Mouse (Mus musculus): ENCODE data around the gene Sycn. TPM values are rescaled to one million over a fixed set of nuclear protein-coding genes. Genes with fewer than 3 reads are reported as not detected.

Gene Sycn
- polyA plus RNA-seq (2012; ENCODE audit: low replicate concordance): 1.4 TPM in 1 of 2 replicates, not detected in the other

DNA sequence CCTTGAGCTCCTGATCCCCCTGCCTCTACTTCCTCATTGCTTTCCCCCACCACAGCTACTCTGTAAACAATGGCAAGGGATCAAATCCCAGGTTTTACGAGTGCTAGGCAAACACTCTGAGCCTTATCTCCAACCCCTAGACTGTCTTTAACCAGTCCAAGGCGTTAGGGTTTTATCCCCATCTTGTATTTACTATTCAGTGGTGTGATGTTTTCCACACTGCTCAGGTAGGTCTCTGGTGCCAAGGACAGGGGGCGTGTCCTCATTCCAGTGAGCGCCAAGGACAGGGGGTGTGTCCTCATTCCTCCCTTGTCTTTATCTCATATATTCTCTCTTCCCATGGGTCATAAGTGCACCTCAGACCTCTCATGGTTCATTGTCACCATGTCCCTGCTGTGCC, at the start of gene Sycn:
Gene Sycn, plus strand, starts transcription at position 360 of the 400 bp plus-strand sequence.

DNA sequence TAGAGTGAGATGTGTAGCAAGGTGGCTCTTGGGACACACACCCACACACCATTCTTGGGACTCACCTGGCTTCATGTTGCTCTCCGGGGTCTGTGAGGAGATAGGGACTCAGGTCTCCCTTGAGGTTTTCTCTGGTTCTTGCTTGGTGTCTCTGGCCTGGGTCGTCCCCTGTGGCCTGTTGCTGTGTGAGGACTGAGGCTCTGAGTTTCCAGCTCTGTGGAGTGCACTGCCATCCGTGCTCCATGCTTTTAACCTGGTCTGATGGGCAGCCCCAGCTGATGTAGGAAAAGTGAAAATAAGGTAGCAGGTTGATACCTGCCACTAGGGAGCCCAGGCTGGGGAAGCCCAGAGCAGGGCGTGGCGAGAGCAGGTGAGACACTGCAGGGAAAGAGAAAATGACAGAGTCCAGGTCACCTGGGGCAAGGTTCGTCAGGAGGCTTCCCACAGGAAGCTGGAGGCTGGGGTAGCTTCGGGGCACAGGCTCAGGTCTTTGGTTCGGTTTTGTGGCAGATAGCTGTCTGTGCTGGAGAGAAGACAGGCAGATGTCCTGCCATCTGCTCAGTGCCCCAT, 30.2 kb upstream of the Sycn start, which contains the start of gene Ifnl2:
Gene Ifnl2, minus strand, starts transcription at position 51 of the 570 bp plus-strand sequence.

DNA sequence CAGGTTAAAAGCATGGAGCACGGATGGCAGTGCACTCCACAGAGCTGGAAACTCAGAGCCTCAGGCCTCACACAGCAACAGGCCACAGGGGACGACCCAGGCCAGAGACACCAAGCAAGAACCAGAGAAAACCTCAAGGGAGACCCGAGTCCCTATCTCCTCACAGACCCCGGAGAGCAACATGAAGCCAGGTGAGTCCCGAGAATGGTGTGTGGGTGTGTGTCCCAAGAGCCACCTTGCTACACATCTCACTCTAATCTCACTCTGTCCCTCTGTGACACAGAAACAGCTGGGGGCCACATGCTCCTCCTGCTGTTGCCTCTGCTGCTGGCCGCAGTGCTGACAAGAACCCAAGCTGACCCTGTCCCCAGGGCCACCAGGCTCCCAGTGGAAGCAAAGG, 18.1 kb upstream of the Sycn start, which contains the start of gene Ifnl3:
Gene Ifnl3, plus strand, starts transcription at position 301 of the 400 bp plus-strand sequence.

DNA sequence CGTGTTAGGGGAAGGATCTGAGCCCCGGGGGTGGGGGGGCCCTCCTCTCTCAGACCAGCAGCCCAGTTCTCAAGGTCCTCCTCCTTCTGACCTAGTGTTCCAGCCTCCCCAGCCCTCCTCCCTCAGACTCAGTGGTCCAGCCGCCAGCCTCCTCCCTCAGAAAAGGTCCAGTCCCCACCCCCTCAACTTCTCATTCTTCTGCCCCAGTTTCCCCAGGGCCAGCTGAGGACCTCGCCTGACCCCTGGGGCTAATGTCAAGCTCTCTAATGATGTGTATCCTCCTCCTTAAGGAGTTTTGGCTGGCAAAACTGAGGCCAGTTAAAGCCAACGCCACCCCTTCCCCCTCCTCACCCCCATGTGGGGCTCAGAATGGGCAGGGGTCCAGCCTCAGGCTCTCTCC, 6.5 kb downstream of the Sycn start, which contains the start of gene Nccrp1:
Gene Nccrp1, minus strand, starts transcription at position 101 of the 400 bp plus-strand sequence.

Other genes with a start within 250 kb of the Sycn start
- gene Selenov, start 249.7 kb upstream of the Sycn start, polyA plus RNA-seq (2012; ENCODE audit: low replicate concordance): not detected in 2 replicates
- not detected in 2 replicates for gene Dll3, start 238.6 kb upstream of the Sycn start, polyA plus RNA-seq (2012; ENCODE audit: low replicate concordance)
- 54.8 and 107 TPM in 2 replicates for gene Timm50, start 228.8 kb upstream of the Sycn start, polyA plus RNA-seq (2012; ENCODE audit: low replicate concordance)
- gene Supt5, start 202.1 kb upstream of the Sycn start, polyA plus RNA-seq (2012; ENCODE audit: low replicate concordance): 77.8 and 140 TPM in 2 replicates
- 312 and 2,158 TPM in 2 replicates for gene Rps16, start 190.2 kb upstream of the Sycn start, polyA plus RNA-seq (2012; ENCODE audit: low replicate concordance)
- 115 and 200 TPM in 2 replicates for gene Plekhg2, start 168.3 kb upstream of the Sycn start, polyA plus RNA-seq (2012; ENCODE audit: low replicate concordance)
- 449 and 1,114 TPM in 2 replicates for gene Zfp36, start 160.6 kb upstream of the Sycn start, polyA plus RNA-seq (2012; ENCODE audit: low replicate concordance)
- 8.5 and 10.2 TPM in 2 replicates for gene Med29, start 148.2 kb upstream of the Sycn start, polyA plus RNA-seq (2012; ENCODE audit: low replicate concordance)
- 122 and 137 TPM in 2 replicates for gene Paf1, start 147.9 kb upstream of the Sycn start, polyA plus RNA-seq (2012; ENCODE audit: low replicate concordance)
- gene Gmfg, start 103.4 kb upstream of the Sycn start, polyA plus RNA-seq (2012; ENCODE audit: low replicate concordance): 16.0 and 30.0 TPM in 2 replicates
- gene Lrfn1, start 88.9 kb upstream of the Sycn start, polyA plus RNA-seq (2012; ENCODE audit: low replicate concordance): 3.2 and 10.3 TPM in 2 replicates
- not detected in 2 replicates for gene Ifnl2, start 30.4 kb upstream of the Sycn start, polyA plus RNA-seq (2012; ENCODE audit: low replicate concordance)
- not detected in 2 replicates for gene Ifnl3, start 18.0 kb upstream of the Sycn start, polyA plus RNA-seq (2012; ENCODE audit: low replicate concordance)
- 1.1 and 2.7 TPM in 2 replicates for gene Nccrp1, start 6.4 kb downstream of the Sycn start, polyA plus RNA-seq (2012; ENCODE audit: low replicate concordance)
- gene Samd4b, start 57.3 kb downstream of the Sycn start, polyA plus RNA-seq (2012; ENCODE audit: low replicate concordance): 102 and 209 TPM in 2 replicates
- gene Pak4, start 57.3 kb downstream of the Sycn start, polyA plus RNA-seq (2012; ENCODE audit: low replicate concordance): 31.7 and 62.2 TPM in 2 replicates
- gene Acp7, start 90.4 kb downstream of the Sycn start, polyA plus RNA-seq (2012; ENCODE audit: low replicate concordance): not detected in 2 replicates
- gene Fbxo27, start 152.0 kb downstream of the Sycn start, polyA plus RNA-seq (2012; ENCODE audit: low replicate concordance): 1.7 and 3.7 TPM in 2 replicates
- gene Fbxo17, start 175.9 kb downstream of the Sycn start, polyA plus RNA-seq (2012; ENCODE audit: low replicate concordance): 5.3 and 10.8 TPM in 2 replicates
- 101 and 240 TPM in 2 replicates for gene Mrps12, start 200.9 kb downstream of the Sycn start, polyA plus RNA-seq (2012; ENCODE audit: low replicate concordance)
- gene Sars2, start 201.1 kb downstream of the Sycn start, polyA plus RNA-seq (2012; ENCODE audit: low replicate concordance): 31.9 and 34.0 TPM in 2 replicates
- gene Ccer2, start 215.3 kb downstream of the Sycn start, polyA plus RNA-seq (2012; ENCODE audit: low replicate concordance): not detected in 2 replicates
- 147 and 155 TPM in 2 replicates for gene Sirt2, start 225.8 kb downstream of the Sycn start, polyA plus RNA-seq (2012; ENCODE audit: low replicate concordance)
- gene Nfkbib, start 226.6 kb downstream of the Sycn start, polyA plus RNA-seq (2012; ENCODE audit: low replicate concordance): 141 and 276 TPM in 2 replicates
- 181 and 415 TPM in 2 replicates for gene Rinl, start 248.1 kb downstream of the Sycn start, polyA plus RNA-seq (2012; ENCODE audit: low replicate concordance)